Mouse (Mus musculus) olfactory bulb, adult 2 months (tissue): ENCODE measurements around the gene Grb7.
A peak's percentile ranks its signal among the peaks of the same experiment; 100 is the strongest.

Source experiments
- CTCF ChIP-seq: fragments of 200-500 bp; IDR thresholded peaks from 2 replicates; pipeline ENCODE4 v1.5.1; 2012; ENCODE audit warnings: low read depth, mild to moderate bottlenecking, low read length, moderate library complexity; ENCODE audit not compliant: insufficient read depth
- POLR2A ChIP-seq: fragments of 200-500 bp; IDR thresholded peaks from 2 replicates; pipeline ENCODE4 v1.6.1; 2012; ENCODE audit warnings: mild to moderate bottlenecking, low read depth, low read length, moderate library complexity; ENCODE audit not compliant: insufficient read depth

GRCm38 (mm10) chr11:98400161-98400726 is 46.0 kb upstream of the Grb7 start, which contains the start of gene Pgap3:
- no peak for TF ChIP-seq CTCF
- TF ChIP-seq POLR2A: 0 out of 2 replicates have a peak, but pooled peaks have one; percentile 34
